In genomic region chr8:8649944-8650343, GRCm38 (mm10) we compare ENCODE assay signal across 8 mouse cellular contexts. TPM values are rescaled to one million over a fixed set of nuclear protein-coding genes. Genes with fewer than 3 reads are reported as not detected.
A peak's percentile ranks its signal among the peaks of the same experiment; 100 is the strongest.
DNase-seq lines count a peak whose midpoint lies in the region; ATAC-seq lines count a peak whose summit lies in the region.

No protein-coding gene starts in this region.

- no peak overlapping the region for H3K4me3 ChIP-seq in hindbrain, embryonic 10.5 days
- H3K4me3 ChIP-seq in hindbrain, embryonic 11.5 days (ENCODE audit: low read depth, low read length) = no peak overlapping the region
- no peak overlapping the region for H3K4me3 ChIP-seq in midbrain, embryonic 15.5 days

- peaks cover 58% of the 10 kb centered on the region for H3K36me3 ChIP-seq in hindbrain, embryonic 10.5 days
- H3K36me3 ChIP-seq in hindbrain, embryonic 11.5 days (ENCODE audit: control insufficient read depth, insufficient read depth, low read length) = no peaks in the 10 kb centered on the region
- H3K36me3 ChIP-seq in midbrain, embryonic 15.5 days (replicated peaks) = no peaks in the 10 kb centered on the region

- peak overlapping the region; percentile 56; the same call in 1 of the 2 replicates for H3K27ac ChIP-seq in hindbrain, embryonic 10.5 days
- H3K27ac ChIP-seq in hindbrain, embryonic 11.5 days (ENCODE audit: low read depth, low read length) = no peak overlapping the region
- no peak overlapping the region for H3K27ac ChIP-seq in midbrain, embryonic 15.5 days

- H3K4me1 ChIP-seq in hindbrain, embryonic 10.5 days (replicated peaks) = peaks cover 88% of the 10 kb centered on the region
- peaks cover 6% of the 10 kb centered on the region for H3K4me1 ChIP-seq in hindbrain, embryonic 11.5 days (replicated peaks; ENCODE audit: control insufficient read depth, insufficient read depth, low read length)
- H3K4me1 ChIP-seq in midbrain, embryonic 15.5 days = peaks cover 38% of the 10 kb centered on the region

- ATAC-seq in hindbrain, embryonic 11.5 days (ENCODE audit: low FRiP score) = no peak
- ATAC-seq in midbrain, embryonic 15.5 days (replicated peaks) = no peak

- peaks cover 44% of the 10 kb centered on the region for H3K27me3 ChIP-seq in hindbrain, embryonic 10.5 days (ENCODE audit: insufficient read depth, poor library complexity, severe bottlenecking)
- H3K27me3 ChIP-seq in hindbrain, embryonic 11.5 days (ENCODE audit: control insufficient read depth, insufficient read depth, low read length) = no peaks in the 10 kb centered on the region
- peaks cover 24% of the 10 kb centered on the region for H3K27me3 ChIP-seq in midbrain, embryonic 15.5 days (replicated peaks)

- H3K9me3 ChIP-seq in hindbrain, embryonic 10.5 days = no peaks in the 10 kb centered on the region
- no peaks in the 10 kb centered on the region for H3K9me3 ChIP-seq in hindbrain, embryonic 11.5 days (ENCODE audit: control insufficient read depth, low read length)
- no peaks in the 10 kb centered on the region for H3K9me3 ChIP-seq in midbrain, embryonic 15.5 days

- H3K9ac ChIP-seq in hindbrain, embryonic 11.5 days (ENCODE audit: low read depth, low read length) = no peak overlapping the region
- H3K9ac ChIP-seq in midbrain, embryonic 15.5 days = no peak overlapping the region

- 62% methylated on average over 8 of the region's 8 CpGs for WGBS in hindbrain, embryonic 10.5 days
- 54% methylated on average over 8 of the region's 8 CpGs for WGBS in hindbrain, embryonic 11.5 days
- WGBS in midbrain, embryonic 15.5 days = 58% methylated on average over 8 of the region's 8 CpGs

- no peak overlapping the region for H3K4me2 ChIP-seq in hindbrain, embryonic 11.5 days (replicated peaks; ENCODE audit: low read depth, low read length)
- H3K4me2 ChIP-seq in midbrain, embryonic 15.5 days = no peak overlapping the region

- no peak for DNase-seq in hindbrain, embryonic 10.5 days (ENCODE audit: low spot score)
- no peak for DNase-seq in hindbrain, embryonic 11.5 days (ENCODE audit: low spot score)
- DNase-seq in adipocyte (ENCODE audit: low spot score) = peak; percentile 64
- DNase-seq in frontal cortex, postnatal 10 days (ENCODE audit: low spot score in 2 of 2) = peak; percentile 72 to 74
- DNase-seq in layer of hippocampus, postnatal 36 days = peak; percentile 71 to 75
- DNase-seq in right cerebral cortex, postnatal 4 days = peak; percentile 81
- no peak for DNase-seq in spleen, postnatal 36 days (ENCODE audit: low spot score in 2 of 2)

RNA-seq across cellular contexts. Expression of gene Efnb2, which starts 11.1 kb away (rescaled TPM):
- polyA plus RNA-seq in hindbrain, embryonic 10.5 days (2016; fragmentation: Nextera tagmentation; extraction: Ambion mirVana) = 33.8 and 34.7 TPM in 2 replicates
- 36.3 and 43.6 TPM in 2 replicates for polyA plus RNA-seq in hindbrain, embryonic 11.5 days (2014; fragmentation: Nextera tagmentation; extraction: Ambion mirVana)
- 10 to 100 TPM; 28.5 to 33.1 TPM for total RNA-seq in layer of hippocampus, postnatal 36 days (2021)
- 14.1 and 14.8 TPM in 2 replicates for polyA plus RNA-seq in midbrain, embryonic 15.5 days (2015; fragmentation: Nextera tagmentation; extraction: Ambion mirVana)

RNA-seq across cellular contexts. Expression of gene Arglu1, which starts 40.4 kb away (rescaled TPM):
- polyA plus RNA-seq in hindbrain, embryonic 10.5 days (2016; fragmentation: Nextera tagmentation; extraction: Ambion mirVana) = 145 and 165 TPM in 2 replicates
- polyA plus RNA-seq in hindbrain, embryonic 11.5 days (2014; fragmentation: Nextera tagmentation; extraction: Ambion mirVana) = 162 and 171 TPM in 2 replicates
- total RNA-seq in layer of hippocampus, postnatal 36 days (2021) = 100 to 1,000 TPM in 1 of 2 experiments, 10 to 100 TPM in 1; 93.3 to 101 TPM
- polyA plus RNA-seq in midbrain, embryonic 15.5 days (2015; fragmentation: Nextera tagmentation; extraction: Ambion mirVana) = 158 and 183 TPM in 2 replicates

Comparison
In these comparisons a context has a peak if more than half of its experiments do, and no peak if none do; other contexts are left out.
1. DNase-seq: peak in adipocyte (single experiment), frontal cortex, postnatal 10 days (2 of 2), layer of hippocampus, postnatal 36 days (2 of 2) and right cerebral cortex, postnatal 4 days (single experiment); none in hindbrain, embryonic 10.5 days (single experiment), hindbrain, embryonic 11.5 days (single experiment) and spleen, postnatal 36 days (0 of 2).